Mouse (Mus musculus) kidney, embryonic 16.5 days (tissue): ENCODE data around the gene Naa40. TPM values are rescaled to one million over a fixed set of nuclear protein-coding genes. Genes with fewer than 3 reads are reported as not detected.

ENCODE experiments used
- ATAC-seq: fragments of 200-750 bp; cut with Nextera tagmentation; 2 replicates; pipeline ENCODE4 v1.8.0; 2017; ENCODE audit warnings: moderate TSS enrichment; ENCODE audit not compliant: low FRiP score, low TSS enrichment
- H3K27ac ChIP-seq: fragments of 300-500 bp; sonication (generic); 2 replicates; pipeline ENCODE4 v1.5.1; 2014; ENCODE audit warnings: low read length
- H3K27me3 ChIP-seq: fragments of 300-500 bp; sonication (generic); 2 replicates; pipeline ENCODE4 v1.6.1; 2014; ENCODE audit warnings: low read length, control low read depth, mixed read lengths; ENCODE audit not compliant: insufficient read depth
- H3K36me3 ChIP-seq: fragments of 300-500 bp; sonication (generic); 2 replicates; pipeline ENCODE4 v1.6.1; 2014; ENCODE audit warnings: low read length, control low read depth, mixed read lengths; ENCODE audit not compliant: insufficient read depth
- H3K4me1 ChIP-seq: fragments of 300-500 bp; sonication (generic); 2 replicates; pipeline ENCODE4 v1.6.1; 2014; ENCODE audit warnings: low read length, control low read depth, mixed read lengths; ENCODE audit not compliant: insufficient read depth
- H3K4me2 ChIP-seq: fragments of 300-500 bp; sonication (generic); replicated peaks from 2 replicates; pipeline ENCODE4 v1.6.1; 2014; ENCODE audit warnings: low read depth, low read length
- H3K4me3 ChIP-seq: fragments of 300-500 bp; sonication (generic); 2 replicates; pipeline ENCODE4 v1.5.1; 2014; ENCODE audit warnings: mild to moderate bottlenecking, low read length
- H3K9ac ChIP-seq: fragments of 300-500 bp; sonication (generic); replicated peaks from 2 replicates; pipeline ENCODE4 v1.6.1; 2014; ENCODE audit warnings: low read length
- H3K9me3 ChIP-seq: fragments of 300-500 bp; sonication (generic); 2 replicates; pipeline ENCODE4 v1.6.1; 2016; ENCODE audit warnings: low read length, control low read depth
- WGBS: fragments of 180-500 bp; shearing (Covaris S2); extraction: QIAGEN DNeasy Blood & Tissue Kit; methylation state at CpG from one replicate; pipeline ENCODE4 v1.1.7; 2014; 5-methylcytosine and 5-hydroxymethylcytosine counted together
- polyA plus RNA-seq: library from polyadenylated mRNA; unstranded; fragments of >200 nt; fragmentation: Nextera tagmentation; extraction: Ambion mirVana; gene quantifications from 2 replicates; pipeline ENCODE4 v1.2.1, GENCODE M21; 2015

The Naa40 gene
- polyA plus RNA-seq, 1 experiment from 2014 or later = 81.4 TPM

GRCm38 (mm10) chr19:7187157-7187556 is 53.8 kb downstream of the Naa40 start:
- peaks cover 55% of the 10 kb centered on the region for H3K4me1 ChIP-seq

GRCm38 (mm10) chr19:7185715-7186291 is 55.2 kb downstream of the Naa40 start:
- no peak for ATAC-seq
- Histone ChIP-seq H3K4me1 (peaks cover 50% of the 10 kb centered on the region), H3K27ac (no peak overlapping the region), H3K9ac (peak overlapping the region; percentile 29; the same call in 1 of the 2 replicates), H3K27me3 (peaks cover 15% of the 10 kb centered on the region; the same call in 1 of the 2 replicates), H3K4me3 (no peak overlapping the region), H3K9me3 (no peaks in the 10 kb centered on the region), H3K4me2 (0 out of 2 replicates have a peak overlapping the region, but pooled peaks have one; percentile 8), H3K36me3 (no peaks in the 10 kb centered on the region)
- 6% methylated on average over 17 of the region's 18 CpGs for WGBS

More at GRCm38 (mm10) chr19:7187157-7187556, 53.8 kb downstream of the Naa40 start:
- no peak overlapping the region for H3K4me3 ChIP-seq
- no peak for ATAC-seq
- WGBS = 75% methylated on average over 5 of the region's 5 CpGs
- H3K4me2 ChIP-seq = no peak overlapping the region
- peaks cover 13% of the 10 kb centered on the region; the same call in 1 of the 2 replicates for H3K27me3 ChIP-seq
- H3K27ac ChIP-seq = no peak overlapping the region
- H3K9me3 ChIP-seq = no peaks in the 10 kb centered on the region
- H3K9ac ChIP-seq = no peak overlapping the region
- H3K36me3 ChIP-seq = no peaks in the 10 kb centered on the region

- Histone ChIP-seq H3K9me3 (no peaks in the 10 kb centered on the region), H3K9ac (no peak overlapping the region), H3K4me3 (no peak overlapping the region), H3K27ac (no peak overlapping the region), H3K36me3 (no peaks in the 10 kb centered on the region), H3K4me1 (peaks cover 54% of the 10 kb centered on the region), H3K27me3 (peaks cover 22% of the 10 kb centered on the region; the same call in 1 of the 2 replicates), H3K4me2 (no peak overlapping the region)
- no peak for ATAC-seq
- WGBS = 57% methylated on average over 4 of the region's 4 CpGs
Measured at GRCm38 (mm10) chr19:7185059-7185458, 55.9 kb downstream of the Naa40 start.

- H3K27ac ChIP-seq = no peak overlapping the region
- no peaks in the 10 kb centered on the region for H3K9me3 ChIP-seq
- no peak overlapping the region for H3K4me3 ChIP-seq
- H3K4me2 ChIP-seq = no peak overlapping the region
- H3K4me1 ChIP-seq = peaks cover 65% of the 10 kb centered on the region
- H3K36me3 ChIP-seq = no peaks in the 10 kb centered on the region
- ATAC-seq = no peak
- 64% methylated on average over 11 of the region's 11 CpGs for WGBS
- H3K27me3 ChIP-seq = peaks cover 22% of the 10 kb centered on the region; the same call in 1 of the 2 replicates
- 0 out of 2 replicates have a peak overlapping the region, but pooled peaks have one; percentile 13 for H3K9ac ChIP-seq
Measured at GRCm38 (mm10) chr19:7183419-7183818, 57.6 kb downstream of the Naa40 start.

GRCm38 (mm10) chr19:7182273-7182949 is 58.6 kb downstream of the Naa40 start:
- H3K4me1 ChIP-seq = peaks cover 67% of the 10 kb centered on the region
- no peaks in the 10 kb centered on the region for H3K9me3 ChIP-seq
- no peaks in the 10 kb centered on the region for H3K36me3 ChIP-seq
- H3K4me3 ChIP-seq = peak overlapping the region; percentile 18; the same call in 1 of the 2 replicates
- peaks cover 22% of the 10 kb centered on the region; the same call in 1 of the 2 replicates for H3K27me3 ChIP-seq
- ATAC-seq = peak; percentile 58
- WGBS = 8% methylated on average over 23 of the region's 23 CpGs
- peak overlapping the region; percentile 36 for H3K4me2 ChIP-seq
- peak overlapping the region; percentile 48 for H3K9ac ChIP-seq
- peak overlapping the region; percentile 57 for H3K27ac ChIP-seq

GRCm38 (mm10) chr19:7181496-7181895 is 59.5 kb downstream of the Naa40 start:
- 72% methylated on average over 7 of the region's 7 CpGs for WGBS
- ATAC-seq = no peak
- H3K9ac ChIP-seq = no peak overlapping the region

GRCm38 (mm10) chr19:7180756-7181405 is 60.1 kb downstream of the Naa40 start:
- H3K9ac ChIP-seq = no peak overlapping the region
- peaks cover 26% of the 10 kb centered on the region; the same call in 1 of the 2 replicates for H3K27me3 ChIP-seq
- no peak overlapping the region for H3K4me3 ChIP-seq
- no peaks in the 10 kb centered on the region for H3K9me3 ChIP-seq
- H3K4me2 ChIP-seq = no peak overlapping the region
- H3K4me1 ChIP-seq = peaks cover 58% of the 10 kb centered on the region
- H3K27ac ChIP-seq = no peak overlapping the region
- 75% methylated on average over 8 of the region's 8 CpGs for WGBS
- no peaks in the 10 kb centered on the region for H3K36me3 ChIP-seq
- no peak for ATAC-seq

More at GRCm38 (mm10) chr19:7181496-7181895, 59.5 kb downstream of the Naa40 start:
- peaks cover 60% of the 10 kb centered on the region for H3K4me1 ChIP-seq
- H3K27ac ChIP-seq = peak overlapping the region; percentile 57; the same call in 1 of the 2 replicates
- H3K27me3 ChIP-seq = peaks cover 26% of the 10 kb centered on the region; the same call in 1 of the 2 replicates
- H3K4me3 ChIP-seq = no peak overlapping the region
- no peak overlapping the region for H3K4me2 ChIP-seq
- H3K36me3 ChIP-seq = no peaks in the 10 kb centered on the region
- H3K9me3 ChIP-seq = no peaks in the 10 kb centered on the region

GRCm38 (mm10) chr19:7178841-7179452 is 62.0 kb downstream of the Naa40 start:
- Histone ChIP-seq H3K27ac (peak overlapping the region; percentile 75), H3K9me3 (no peaks in the 10 kb centered on the region), H3K27me3 (peaks cover 23% of the 10 kb centered on the region; the same call in 1 of the 2 replicates), H3K4me3 (no peak overlapping the region), H3K4me1 (peaks cover 49% of the 10 kb centered on the region), H3K36me3 (no peaks in the 10 kb centered on the region), H3K4me2 (no peak overlapping the region), H3K9ac (no peak overlapping the region)
- ATAC-seq = peak; percentile 68
- WGBS = 19% methylated on average over 3 of the region's 3 CpGs

- H3K4me3 ChIP-seq = no peak overlapping the region
- peaks cover 15% of the 10 kb centered on the region; the same call in 1 of the 2 replicates for H3K27me3 ChIP-seq
- WGBS = 64% methylated on average over 13 of the region's 13 CpGs
- peaks cover 42% of the 10 kb centered on the region for H3K4me1 ChIP-seq
- no peak for ATAC-seq
- peak overlapping the region; percentile 75; the same call in 1 of the 2 replicates for H3K27ac ChIP-seq
- H3K36me3 ChIP-seq = no peaks in the 10 kb centered on the region
- H3K9ac ChIP-seq = no peak overlapping the region
- H3K9me3 ChIP-seq = no peaks in the 10 kb centered on the region
- no peak overlapping the region for H3K4me2 ChIP-seq
Measured at GRCm38 (mm10) chr19:7177804-7178511, 63.0 kb downstream of the Naa40 start.
